Mouse (Mus musculus) adrenal gland, postnatal 14 days (tissue): ENCODE measurements around the gene Sstr3. TPM values are rescaled to one million over a fixed set of nuclear protein-coding genes. Genes with fewer than 3 reads are reported as not detected.
A peak's percentile ranks its signal among the peaks of the same experiment; 100 is the strongest.

Experiments used
- DNase-seq: peaks from one replicate; pipeline ENCODE4 v3.0.0; 2021; ENCODE audit warnings: mixed read lengths
- long read RNA-seq, 2 experiments: library from polyadenylated mRNA; stranded (forward); transcript quantifications; one replicate each; pipeline ENCODE4 v2.0.0; 2021
- total RNA-seq: library from RNA; stranded (reverse); gene quantifications from 2 replicates; pipeline ENCODE4 v1.2.3, GENCODE M21; 2021

The Sstr3 gene
- 0.56 and 0.98 TPM in 2 replicates for total RNA-seq
- long read RNA-seq, experiment 1, full-length matches to known transcripts = 1 of 1 reads
- long read RNA-seq, experiment 1, partial matches to known transcripts = 0 of 1 reads
- long read RNA-seq, experiment 1, other reads (novel, unspliced or antisense) = 0 of 1 reads
- long read RNA-seq, experiment 2 = 0 reads

DNA sequence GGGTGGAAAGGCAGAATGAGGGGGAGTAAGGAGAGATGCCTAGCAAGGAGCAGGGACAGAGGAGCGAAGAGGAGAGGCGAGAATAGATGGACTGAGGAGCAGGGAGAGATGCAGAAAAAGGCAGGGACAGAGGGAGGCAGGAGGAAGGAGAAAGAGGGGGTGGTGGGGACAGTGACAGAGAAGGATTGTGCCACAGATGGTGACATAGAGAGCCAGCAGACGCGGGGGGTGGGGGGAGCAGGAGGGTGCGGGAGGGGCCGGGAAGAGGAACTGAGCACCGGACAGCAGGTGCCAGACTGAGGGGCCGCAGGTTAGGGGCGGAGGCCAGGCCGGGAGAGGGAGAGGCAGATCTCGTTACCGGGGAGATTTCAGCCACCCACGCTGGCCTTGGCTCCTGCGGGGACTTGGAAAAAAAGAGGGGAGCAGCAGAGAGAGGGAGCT lies at the start of gene Sstr3:
Gene Sstr3, minus strand, starts transcription at position 125 of the 441 bp plus-strand sequence.
- peak; percentile 70 for DNase-seq

- DNase-seq = no peak
Observed at GRCm38 (mm10) chr15:78593896-78594425, 49.5 kb upstream of the Sstr3 start.

DNA sequence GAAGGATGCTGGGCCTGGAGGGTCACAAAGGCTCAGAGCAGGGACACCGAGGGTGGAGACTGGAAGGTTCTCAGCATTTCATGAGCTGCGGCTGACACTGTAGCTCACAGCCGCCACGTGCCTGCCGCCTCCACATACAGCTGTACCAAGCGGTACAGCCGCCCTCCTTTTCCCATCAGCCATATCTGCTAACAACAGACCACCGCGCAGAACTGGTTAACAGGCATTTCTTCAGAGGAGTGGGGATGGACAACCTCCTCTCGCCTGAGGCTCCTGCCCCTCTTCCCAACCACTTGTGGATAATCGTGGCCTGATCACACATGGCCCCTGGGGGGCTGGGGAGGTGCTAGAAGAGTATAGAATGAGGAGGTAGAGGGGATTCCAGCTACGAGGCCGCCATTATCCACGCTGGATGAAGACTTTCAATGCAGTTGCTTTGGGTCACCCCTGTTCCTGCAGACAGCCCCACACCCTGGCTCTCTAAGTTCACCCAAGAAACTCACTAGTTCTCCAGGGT lies 48.0 kb upstream of the Sstr3 start:
- DNase-seq = no peak

DNA sequence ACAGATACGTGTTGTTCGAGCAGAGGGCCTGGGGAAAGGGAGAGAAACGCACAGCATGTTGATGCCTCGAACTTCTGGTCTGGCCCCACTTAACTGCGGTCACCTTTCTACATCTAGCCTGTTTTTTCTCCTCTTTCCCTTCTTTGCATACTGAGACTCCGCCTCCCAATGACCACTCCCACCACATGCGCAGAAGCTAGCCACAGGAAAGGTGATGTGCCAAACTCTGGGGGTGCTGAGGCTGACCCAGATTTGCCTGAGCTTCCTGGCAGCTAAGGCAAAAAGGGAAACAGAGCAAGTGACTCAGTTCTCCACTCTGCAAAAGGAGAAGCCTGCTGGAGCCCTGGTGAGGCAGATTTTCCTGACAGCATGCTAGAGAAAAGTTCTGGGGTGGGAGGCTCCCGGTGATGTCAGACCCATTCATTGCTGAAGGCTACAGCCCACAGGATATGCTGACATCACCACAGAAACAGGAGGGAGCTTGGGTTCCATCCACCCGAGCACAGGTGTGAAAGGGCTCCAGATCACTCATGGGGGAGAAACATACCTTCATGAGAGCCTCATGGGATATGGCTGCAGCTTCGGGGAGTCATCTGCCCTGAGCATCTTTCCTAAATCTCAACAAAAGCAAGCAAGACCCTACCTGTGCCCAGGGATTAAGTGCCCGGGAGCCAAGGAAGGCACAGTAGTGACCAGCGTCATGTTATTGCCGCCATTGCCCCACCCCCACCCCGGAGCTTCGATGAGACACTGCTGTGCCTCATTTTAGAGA lies 47.4 kb upstream of the Sstr3 start:
- DNase-seq = no peak

DNA sequence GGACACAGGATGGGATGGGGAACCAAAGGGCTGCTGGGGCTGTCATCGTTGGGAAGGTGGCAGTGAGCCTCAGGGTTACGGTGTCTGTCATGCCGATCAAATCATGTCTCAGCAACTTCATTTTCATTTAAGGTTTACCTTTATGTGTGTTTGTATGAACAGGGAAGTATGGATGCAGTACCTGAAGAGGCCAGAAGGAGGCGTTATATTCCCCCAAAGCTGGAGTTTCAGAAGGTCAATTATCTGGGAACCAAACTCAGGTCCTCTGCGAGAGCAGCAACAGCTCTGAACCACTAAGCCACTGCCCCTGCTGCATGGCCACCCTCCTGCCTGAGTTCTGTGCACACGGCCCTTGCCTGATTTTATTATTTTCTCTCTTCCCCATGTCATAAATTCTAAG lies 46.3 kb upstream of the Sstr3 start:
- DNase-seq = no peak

DNA sequence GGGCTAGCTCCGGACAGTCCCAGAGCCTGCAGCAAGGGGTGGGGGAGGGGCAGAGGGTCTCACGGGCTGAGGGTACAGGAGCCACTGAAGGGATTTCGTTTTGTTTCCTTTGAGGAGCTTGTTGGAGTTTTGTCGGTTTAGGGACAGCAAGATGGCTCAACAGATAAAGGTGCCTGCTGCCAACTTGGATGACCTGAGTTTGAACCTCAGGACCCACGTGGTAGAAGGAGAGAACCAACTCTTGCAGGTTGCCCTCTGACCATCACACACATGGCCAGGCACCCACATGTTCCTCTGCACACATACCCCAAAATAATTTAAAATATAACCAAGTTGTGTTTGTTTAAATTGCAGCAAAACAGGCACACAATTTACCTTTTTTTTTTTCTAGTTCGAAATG lies 45.5 kb upstream of the Sstr3 start:
- no peak for DNase-seq

DNA sequence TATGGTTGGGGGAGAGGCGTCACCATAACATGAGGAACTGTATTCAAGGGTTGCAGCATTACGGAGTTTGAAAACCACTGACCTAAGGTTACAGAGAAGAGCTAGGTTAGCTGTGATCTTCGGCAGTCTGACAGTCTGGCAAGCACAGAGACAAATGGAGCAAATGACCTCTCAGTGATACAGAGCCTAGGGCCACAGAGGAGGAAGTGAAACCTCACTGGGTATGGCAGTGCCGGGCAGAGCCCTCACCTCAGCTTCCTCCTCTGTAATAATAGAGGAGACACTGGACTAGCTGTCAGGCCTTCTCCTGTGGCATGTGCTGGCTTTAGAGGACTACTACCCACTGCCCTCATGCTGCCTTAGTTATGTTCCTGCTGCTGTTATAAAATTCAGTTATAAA lies 44.4 kb upstream of the Sstr3 start:
- no peak for DNase-seq

- DNase-seq = no peak
Observed at GRCm38 (mm10) chr15:78588049-78588448, 43.6 kb upstream of the Sstr3 start.

- peak; percentile 92 for DNase-seq
Observed at GRCm38 (mm10) chr15:78587050-78587994, 42.8 kb upstream of the Sstr3 start.

DNA sequence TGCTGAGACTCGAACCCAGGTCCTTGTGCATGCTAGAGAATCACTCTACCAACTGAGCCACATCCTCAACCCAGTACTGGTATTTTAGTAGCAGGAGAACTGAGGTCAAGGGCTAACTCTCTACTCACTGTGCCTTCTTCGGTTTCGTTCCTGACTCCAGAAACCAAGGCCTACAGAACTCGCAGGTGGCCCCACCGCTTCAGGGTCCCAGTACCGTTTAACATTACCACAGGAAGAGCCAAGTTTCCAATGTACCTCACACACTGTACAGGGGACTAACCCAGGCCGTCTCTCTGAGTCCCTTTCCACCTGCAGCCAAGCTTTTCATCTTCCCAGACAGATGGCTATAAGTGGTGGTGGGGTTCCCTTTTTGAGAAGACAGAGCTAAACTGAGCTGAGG lies 40.9 kb upstream of the Sstr3 start:
- no peak for DNase-seq

GRCm38 (mm10) chr15:78583352-78583751 lies 38.9 kb upstream of the Sstr3 start:
- DNase-seq = no peak

DNA sequence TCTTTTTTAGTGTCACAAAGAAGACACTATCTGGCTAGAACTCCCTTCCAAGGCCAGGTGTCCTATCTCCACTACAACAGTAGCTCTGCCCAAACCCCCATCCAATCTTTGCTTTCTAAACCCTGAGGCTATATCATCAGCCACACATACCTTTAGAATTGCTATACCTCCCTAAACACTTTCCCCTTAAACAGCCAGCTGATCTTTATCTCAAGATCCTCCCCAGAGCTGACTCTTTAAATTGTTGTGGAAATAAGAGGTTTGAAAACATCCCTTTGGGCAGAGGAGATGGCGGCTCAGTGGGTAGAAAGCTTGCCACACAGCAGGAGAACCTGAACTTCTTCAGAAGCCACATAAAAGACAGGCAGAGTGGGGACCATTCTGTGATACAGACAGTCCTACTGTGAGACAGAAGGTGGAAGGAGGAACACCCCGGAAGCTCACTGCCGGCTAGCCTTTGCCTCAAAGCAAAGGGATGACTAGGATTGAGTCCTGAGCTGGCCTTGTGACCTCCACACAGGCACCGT lies 31.9 kb upstream of the Sstr3 start:
- no peak for DNase-seq

GRCm38 (mm10) chr15:78572658-78573397 lies 28.3 kb upstream of the Sstr3 start, which contains the start of gene Rac2:
Rac2 (minus strand) TSS chr15:78572783.
- no peak for DNase-seq

GRCm38 (mm10) chr15:78572270-78572600 lies 27.8 kb upstream of the Sstr3 start:
- no peak for DNase-seq

GRCm38 (mm10) chr15:78571554-78572269 lies 27.2 kb upstream of the Sstr3 start:
- DNase-seq = peak; percentile 35

DNA sequence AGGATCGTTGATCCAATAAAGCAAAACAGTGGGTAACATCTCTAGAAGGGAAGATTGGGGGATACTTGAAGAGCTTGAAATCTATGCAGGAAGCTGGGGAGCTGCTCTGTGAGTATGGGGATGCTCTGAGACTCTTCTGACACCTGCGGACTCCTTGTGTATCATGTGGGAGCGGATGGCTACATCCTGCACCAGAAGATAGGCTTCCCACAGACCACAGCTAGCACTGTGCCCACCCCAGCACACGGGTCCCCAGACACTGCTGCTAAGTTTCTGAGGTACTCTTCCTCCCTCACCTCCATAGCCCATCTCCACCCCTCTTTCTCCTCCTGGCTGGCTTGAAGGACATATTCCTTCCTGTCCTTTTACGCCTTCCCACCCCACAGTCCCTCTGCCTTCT lies 25.7 kb upstream of the Sstr3 start:
- no peak for DNase-seq

DNA sequence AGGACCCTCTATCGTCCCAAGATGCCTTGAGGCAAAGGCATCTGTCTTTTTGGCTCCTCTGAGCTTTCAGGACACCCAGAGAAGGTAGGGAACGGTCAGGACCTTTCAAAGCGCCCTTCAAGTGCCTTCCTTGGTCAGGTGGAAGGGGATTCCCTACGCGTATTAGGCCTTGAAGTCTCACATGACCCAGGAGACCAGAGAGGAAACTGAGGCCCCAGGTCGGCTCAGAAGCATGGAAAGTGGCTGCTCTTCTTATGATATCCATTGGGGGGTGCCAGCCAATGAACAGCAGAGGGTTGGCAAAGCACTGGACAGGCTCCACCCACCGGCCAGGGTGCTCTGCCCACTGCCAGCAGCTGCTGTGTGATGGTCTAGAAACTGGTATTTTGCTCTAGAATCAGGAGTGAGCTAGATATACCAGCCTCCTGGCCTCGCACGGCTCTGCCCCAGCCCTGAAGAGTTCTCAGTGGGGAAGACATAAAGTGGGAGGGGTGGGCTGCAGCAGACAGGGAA lies 23.2 kb upstream of the Sstr3 start:
- no peak for DNase-seq

DNA sequence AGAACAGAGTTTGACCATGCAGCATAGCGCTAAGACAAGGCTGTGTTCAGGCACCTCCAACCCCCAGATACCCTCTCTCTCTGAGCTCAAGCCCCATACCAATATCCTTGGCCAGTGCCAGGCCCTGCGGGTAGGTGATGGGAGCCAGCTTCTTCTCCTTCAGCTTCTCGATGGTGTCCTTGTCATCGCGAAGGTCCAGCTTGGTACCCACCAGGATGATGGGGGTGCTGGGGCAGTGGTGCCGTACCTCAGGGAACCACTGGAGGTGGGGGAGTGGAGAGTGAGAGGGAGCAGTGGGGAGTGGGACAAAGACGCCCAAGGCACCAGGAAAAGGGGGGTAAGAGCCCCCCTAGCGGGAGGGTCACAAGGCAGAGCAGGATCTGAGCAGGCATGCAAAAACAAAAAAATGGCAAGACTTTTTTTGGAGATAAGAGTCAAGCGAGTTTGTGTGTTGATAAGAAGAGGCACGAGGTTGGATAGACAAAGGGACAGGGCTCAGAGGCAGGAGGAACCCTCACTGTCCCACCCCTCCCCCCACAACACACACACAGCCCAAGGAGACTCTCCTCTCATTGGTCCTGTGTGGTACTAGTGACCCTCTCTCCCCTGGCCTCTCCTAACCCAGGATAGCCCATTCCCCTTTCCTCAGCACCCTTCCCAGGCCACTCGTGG lies 20.4 kb upstream of the Sstr3 start:
- DNase-seq = no peak

DNA sequence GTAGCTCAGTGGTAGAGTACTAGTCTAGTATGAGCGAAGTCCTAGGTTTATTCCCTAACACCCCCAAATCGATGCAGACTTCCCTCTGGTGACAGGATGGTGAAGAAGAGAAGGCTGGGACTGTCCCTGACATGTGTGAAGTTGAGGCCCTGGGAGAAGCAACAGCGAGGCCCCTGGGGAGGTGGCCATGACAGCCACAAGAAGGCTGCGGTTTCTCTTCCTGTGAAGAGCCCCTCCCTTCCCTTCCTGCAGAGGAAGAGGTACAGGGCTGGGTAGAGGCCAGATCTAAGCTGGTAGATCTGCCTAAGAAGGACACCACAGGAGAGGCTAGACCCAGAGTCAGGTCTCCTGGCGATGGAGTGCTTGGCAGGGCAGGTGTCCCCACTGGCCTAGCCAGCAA lies 19.5 kb upstream of the Sstr3 start:
- DNase-seq = no peak

DNA sequence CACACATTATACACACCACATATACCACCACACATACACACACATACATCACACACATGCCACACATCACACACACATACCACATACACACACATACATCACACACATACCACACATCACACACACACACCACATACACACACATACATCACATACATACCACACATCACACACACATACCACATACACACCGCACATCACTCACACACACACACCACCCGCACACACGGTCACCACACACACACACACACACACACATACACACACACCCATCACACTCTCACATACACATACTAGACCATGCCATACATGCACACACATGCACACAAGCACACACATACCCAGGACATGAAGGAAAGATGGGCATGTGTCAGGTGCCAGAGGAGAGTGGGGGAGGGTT lies 18.9 kb upstream of the Sstr3 start:
- no peak for DNase-seq
